Mouse (Mus musculus): ENCODE data around the gene Rcbtb2. TPM values are rescaled to one million over a fixed set of nuclear protein-coding genes. Genes with fewer than 3 reads are reported as not detected.

The Rcbtb2 gene
- 7.9 and 9.8 TPM in 2 replicates for polyA plus RNA-seq (2012; rRNA removed)

GRCm38 (mm10) chr14:73122923-73123278, at the start of gene Rcbtb2:
TSS of gene Rcbtb2 (plus strand) at chr14:73123037.

GRCm38 (mm10) chr14:73237848-73238321, 115.0 kb downstream of the Rcbtb2 start, which contains the start of gene Lpar6:
TSS of gene Lpar6 (plus strand) at chr14:73237895.

Other genes with a start within 250 kb of the Rcbtb2 start
- 0.35 and 0.48 TPM in 2 replicates for gene Cysltr2, start 73.9 kb upstream of the Rcbtb2 start, polyA plus RNA-seq (2012; rRNA removed)
- 2.3 and 2.7 TPM in 2 replicates for gene Lpar6, start 114.9 kb downstream of the Rcbtb2 start, polyA plus RNA-seq (2012; rRNA removed)
- 14.4 and 16.9 TPM in 2 replicates for gene Rb1, start 202.8 kb downstream of the Rcbtb2 start, polyA plus RNA-seq (2012; rRNA removed)